Mouse (Mus musculus): ENCODE data around the gene Etfrf1.

DNA sequence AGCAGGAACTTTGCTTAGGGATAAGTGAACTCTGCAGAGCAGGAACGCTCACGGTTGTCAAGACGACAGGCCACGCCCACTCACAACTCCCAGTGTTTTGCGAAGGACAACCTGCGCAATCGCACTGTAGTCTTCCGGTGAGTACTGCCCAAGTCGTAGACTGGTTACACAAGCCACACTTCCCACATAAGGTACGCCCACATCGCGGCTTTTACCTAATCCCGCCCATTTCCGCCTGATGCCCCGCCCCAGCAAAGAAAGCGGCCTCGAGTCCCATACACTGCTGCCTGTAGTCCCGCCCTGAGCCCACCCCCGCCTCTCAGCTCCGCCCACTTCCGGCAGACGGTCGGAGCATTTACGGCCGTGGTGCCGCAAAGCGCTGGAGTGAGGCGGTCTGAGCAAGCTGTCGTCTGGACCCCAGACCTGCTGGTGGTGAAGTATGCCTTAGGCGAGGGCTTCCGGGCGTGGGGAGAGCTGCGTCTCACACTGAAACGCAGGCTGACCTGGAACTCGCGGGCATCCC, at the start of gene Etfrf1, which contains the start of gene Casc1:
- TF ChIP-seq GATA1 (IDR thresholded peaks at IDR 0.05; ENCODE audit: low read length), result no peak
- no peak for TF ChIP-seq TAL1 (IDR thresholded peaks at IDR 0.05; ENCODE audit: low read length)

Data from erythroblast, embryonic 14.5 days (primary cell).